Mouse (Mus musculus) gastrocnemius, postnatal 36 days (tissue): ENCODE results near the gene Hoxd12. TPM values are rescaled to one million over a fixed set of nuclear protein-coding genes. Genes with fewer than 3 reads are reported as not detected.

Experiments used
- DNase-seq, 2 experiments: peaks; one replicate each; pipeline ENCODE4 v3.0.0; 2022
- intact Hi-C: fragments of 180-260 bp; cut with DNase I; formaldehyde crosslinking; loops from one replicate; pipeline ENCODE4 v1.15.1; 2025
- total RNA-seq, 2 experiments: library from RNA; stranded (reverse); gene quantifications; 2 replicates each; pipeline ENCODE4 v1.2.3; 2021

The Hoxd12 gene
- total RNA-seq, 2 experiments from 2014 or later, result not detected

GRCm38 (mm10) chr2:74678891-74679595 lies 4.2 kb downstream of the Hoxd12 start, which contains the start of gene Hoxd11:
Hoxd11 (plus strand) TSS chr2:74679557.
- intact Hi-C loops, result no loop called here
- DNase-seq, result no peak

DNA sequence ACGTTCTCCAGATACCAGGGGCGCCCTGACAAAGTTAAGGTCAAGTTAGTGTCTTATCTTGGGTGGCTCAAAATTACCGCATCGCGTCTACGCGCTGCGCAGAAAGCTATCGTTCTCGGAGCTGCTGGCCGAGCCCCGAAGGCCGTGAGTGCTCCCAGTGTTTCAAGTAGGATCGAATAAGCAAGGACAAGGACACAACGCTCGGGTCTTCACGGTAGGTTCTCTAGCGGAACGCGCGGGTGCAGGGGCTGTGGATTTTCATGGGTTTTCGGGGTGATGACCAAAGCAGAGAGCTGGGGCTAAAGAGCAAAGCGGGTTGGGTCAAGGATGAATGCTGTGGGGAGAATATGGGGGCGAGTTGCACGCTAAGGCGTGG lies 4.8 kb downstream of the Hoxd12 start:
- DNase-seq, result no peak
- intact Hi-C loops, result no loop called here

DNA sequence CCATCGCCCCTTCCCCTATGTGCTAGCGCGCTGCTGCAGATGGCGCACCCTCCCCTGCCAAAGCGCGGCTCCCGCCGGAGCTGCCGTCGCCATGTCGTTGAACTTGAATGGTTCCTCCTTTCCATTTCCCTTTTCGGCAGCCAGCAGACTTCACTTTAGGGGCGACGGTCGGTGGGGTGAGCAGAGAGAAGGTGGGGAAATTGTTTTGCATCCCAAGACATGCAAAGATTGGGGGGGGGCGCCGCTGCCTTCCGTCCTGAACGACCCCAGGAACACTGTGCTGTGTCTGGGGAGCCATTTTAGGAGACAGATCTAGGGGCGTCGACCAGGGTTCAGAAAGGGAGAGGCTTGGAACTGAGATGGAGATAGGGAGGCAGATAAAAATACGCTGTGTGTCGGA lies 5.2 kb downstream of the Hoxd12 start:
- no peak for DNase-seq
- intact Hi-C loops, result no loop called here

GRCm38 (mm10) chr2:74680561-74681398 lies 6.0 kb downstream of the Hoxd12 start:
- intact Hi-C loops, result no loop called here
- DNase-seq, result no peak

- no peak for DNase-seq
- intact Hi-C loops, result no loop called here
Measured at GRCm38 (mm10) chr2:74681594-74682531, 7.0 kb downstream of the Hoxd12 start.

DNA sequence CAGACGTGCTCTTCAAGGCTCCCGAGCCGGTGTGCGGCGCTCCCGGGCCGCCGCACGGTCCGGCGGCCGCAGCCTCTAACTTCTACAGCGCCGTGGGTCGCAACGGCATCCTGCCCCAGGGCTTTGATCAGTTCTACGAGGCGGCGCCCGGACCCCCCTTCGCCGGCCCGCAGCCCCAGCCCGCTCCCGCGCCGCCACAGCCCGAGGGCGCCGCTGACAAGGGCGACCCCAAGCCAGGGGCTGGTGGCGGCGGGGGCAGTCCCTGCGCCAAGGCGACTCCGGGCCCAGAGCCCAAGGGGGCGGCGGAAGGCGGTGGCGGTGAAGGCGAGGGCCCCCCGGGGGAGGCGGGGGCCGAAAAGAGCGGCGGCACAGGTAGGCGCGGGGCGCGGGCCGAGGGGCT lies 8.0 kb downstream of the Hoxd12 start:
- intact Hi-C loops, result no loop called here
- no peak for DNase-seq

- no peak for DNase-seq
- intact Hi-C loops, result no loop called here
Measured at GRCm38 (mm10) chr2:74683471-74683951, 8.7 kb downstream of the Hoxd12 start.

DNA sequence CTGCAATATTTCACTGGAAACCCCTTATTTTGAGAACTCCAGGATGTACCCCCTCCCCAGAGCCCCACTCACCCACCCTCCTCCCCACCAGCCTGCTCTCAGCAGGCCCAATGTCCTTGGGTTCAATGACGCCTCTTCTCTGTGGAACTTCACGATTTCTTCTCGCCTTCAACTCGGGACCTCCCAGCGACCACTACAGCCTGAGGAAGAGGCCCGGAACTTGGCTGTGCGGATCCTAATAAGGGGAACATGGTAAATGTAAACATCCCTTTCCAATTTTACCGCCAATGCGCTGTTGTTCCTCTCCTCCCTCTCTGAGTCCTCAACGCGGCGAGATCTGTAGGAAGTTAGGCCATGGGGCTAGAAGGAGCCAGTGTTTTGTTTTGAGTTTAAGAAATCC lies 9.3 kb downstream of the Hoxd12 start:
- intact Hi-C loops, result no loop called here
- no peak for DNase-seq

DNA sequence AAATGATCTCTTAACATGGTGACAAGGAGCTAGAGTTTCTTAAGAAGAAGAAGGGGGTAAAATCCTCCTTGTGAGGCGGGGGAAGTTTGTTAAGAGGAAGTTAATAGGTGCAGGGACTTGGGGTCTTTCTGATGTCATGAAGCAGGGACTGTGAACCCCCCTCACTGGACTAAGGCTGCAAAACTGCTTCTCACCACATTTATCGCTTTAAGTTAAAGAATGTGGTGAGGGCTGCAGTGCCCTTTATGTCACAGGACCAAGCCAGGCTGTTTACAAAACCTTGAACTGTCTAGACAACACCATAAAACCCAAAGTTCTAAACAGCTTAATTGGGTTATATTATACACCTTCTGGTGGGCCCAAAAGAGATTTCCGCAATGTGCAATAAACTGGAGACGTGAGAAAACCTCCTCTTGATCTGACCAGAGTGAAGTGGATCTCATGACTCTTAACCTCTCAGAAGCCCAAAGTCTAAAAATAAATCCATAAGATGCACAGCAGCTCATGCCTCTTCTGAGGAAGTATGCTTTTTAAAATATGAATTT lies 10.3 kb downstream of the Hoxd12 start:
- DNase-seq, result no peak
- intact Hi-C loops, result no loop called here

GRCm38 (mm10) chr2:74686301-74686987 lies 11.6 kb downstream of the Hoxd12 start:
- intact Hi-C loops, result no loop called here
- DNase-seq, result peak in 1 of 2 experiments; percentile 61

DNA sequence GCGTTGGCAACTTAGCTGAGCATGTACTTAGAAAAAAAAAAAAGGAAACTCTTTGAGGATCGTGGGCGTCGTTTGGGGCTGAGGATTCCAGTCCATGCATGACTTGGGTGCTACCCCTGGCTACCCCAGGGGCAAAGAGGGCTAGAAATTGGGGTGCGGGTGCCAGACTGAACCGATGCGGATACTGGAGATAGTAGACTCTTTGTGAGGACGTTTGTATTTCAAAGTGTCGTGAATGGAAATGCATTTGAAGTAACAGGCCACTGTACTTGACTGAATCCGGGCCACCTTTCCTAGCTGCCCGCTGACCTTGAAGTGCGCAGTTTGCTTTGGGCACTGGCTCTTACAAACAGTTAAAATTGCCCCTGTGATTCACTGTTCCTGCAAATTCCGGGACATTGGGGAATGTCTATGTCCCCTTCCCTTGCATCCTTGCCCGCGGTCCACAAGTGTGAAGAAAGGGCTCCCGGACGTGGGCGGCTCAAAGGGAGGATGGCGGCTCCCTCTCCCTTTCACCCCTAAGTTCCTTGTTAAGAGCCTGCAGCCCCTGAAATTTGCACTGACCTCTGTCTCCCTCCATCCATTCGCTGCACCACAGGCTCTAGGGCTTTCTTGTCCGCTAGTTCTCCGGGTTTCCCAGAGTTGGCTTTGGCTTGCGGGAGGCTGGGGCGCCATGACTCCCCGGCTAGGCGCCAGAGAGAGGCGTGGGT lies 12.3 kb downstream of the Hoxd12 start:
- intact Hi-C loops, result no loop called here
- DNase-seq, result no peak

DNA sequence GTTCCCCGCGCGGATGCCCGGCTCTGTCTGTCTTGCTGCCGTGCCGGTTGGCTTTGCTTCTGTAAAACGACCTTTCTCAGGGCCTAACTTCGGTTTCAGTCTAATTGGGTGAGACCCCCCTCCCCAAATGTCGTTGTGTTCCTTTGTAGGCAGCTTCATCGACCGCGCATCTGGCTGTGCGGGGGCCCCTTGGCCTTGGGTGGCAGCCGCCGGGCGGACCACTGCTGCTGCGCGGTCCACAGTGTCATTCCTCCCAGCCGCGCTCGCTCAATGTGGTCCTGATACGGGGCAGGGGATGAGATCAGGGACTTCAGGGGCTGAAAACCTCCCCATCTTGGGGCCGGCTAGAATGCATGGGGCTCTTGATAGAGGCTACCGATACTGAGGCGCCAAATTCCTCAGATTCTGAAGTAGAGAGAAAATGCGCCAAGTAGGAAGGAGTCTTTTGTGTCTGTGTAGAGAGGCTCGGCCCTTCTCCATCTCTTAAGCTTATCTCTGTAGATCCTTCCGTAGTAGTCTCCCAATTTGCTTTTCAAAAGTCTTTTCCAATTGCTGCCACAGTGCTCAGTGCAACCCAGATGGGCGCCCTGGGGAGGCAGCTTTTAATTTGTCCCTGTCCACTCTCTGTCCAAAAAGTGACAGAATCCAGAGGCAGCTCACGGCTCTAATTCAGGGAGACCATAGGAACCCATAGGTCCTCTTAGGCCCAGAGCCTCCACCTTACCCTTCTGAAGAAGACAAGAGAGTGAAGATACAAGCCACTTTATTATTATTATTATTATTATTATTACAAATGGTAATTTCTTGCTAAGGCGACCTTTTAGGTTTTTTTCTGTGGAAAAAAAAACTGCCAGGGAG lies 13.1 kb downstream of the Hoxd12 start:
- DNase-seq, result no peak

DNA sequence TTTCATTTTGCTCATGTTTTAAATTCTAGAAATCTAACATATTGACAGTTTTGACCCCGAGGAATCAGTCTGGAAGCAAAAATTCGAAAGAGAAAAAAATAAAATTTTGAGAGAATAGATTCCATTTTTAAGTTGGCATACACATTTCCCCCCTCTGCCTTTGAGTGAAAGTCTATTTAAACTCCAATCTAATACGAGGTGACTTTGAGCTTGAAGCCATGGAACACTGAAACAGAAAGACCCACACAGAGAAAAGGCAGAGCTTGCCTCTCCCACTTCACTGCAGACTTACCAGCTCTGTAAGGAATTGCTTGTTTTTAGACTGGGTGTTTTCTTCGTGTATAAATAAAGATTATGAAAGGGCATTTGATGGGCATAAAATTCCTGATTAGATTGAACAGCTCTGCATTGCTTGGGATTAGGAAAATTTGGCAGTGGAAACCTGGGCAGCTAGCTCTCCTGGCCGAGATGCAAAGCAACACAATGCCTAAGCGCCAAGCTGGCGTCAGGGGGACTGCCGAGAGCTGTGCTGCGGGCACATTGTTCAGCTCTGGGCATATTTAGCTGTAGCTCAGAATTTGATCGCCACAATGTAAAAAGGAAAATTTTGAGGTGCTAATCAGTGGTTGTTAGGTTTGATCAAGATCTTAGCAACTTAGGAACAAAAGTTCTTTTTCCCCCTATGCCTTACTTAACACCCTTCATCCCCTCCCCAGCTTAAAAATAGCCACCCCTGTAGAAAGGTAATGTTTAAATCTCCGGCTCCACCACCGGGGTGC lies 14.2 kb downstream of the Hoxd12 start:
- intact Hi-C loops, result no loop called here
- DNase-seq, result no peak

More for the DNA sequence above, 13.1 kb downstream of the Hoxd12 start:
- intact Hi-C loops, result no loop called here

DNA sequence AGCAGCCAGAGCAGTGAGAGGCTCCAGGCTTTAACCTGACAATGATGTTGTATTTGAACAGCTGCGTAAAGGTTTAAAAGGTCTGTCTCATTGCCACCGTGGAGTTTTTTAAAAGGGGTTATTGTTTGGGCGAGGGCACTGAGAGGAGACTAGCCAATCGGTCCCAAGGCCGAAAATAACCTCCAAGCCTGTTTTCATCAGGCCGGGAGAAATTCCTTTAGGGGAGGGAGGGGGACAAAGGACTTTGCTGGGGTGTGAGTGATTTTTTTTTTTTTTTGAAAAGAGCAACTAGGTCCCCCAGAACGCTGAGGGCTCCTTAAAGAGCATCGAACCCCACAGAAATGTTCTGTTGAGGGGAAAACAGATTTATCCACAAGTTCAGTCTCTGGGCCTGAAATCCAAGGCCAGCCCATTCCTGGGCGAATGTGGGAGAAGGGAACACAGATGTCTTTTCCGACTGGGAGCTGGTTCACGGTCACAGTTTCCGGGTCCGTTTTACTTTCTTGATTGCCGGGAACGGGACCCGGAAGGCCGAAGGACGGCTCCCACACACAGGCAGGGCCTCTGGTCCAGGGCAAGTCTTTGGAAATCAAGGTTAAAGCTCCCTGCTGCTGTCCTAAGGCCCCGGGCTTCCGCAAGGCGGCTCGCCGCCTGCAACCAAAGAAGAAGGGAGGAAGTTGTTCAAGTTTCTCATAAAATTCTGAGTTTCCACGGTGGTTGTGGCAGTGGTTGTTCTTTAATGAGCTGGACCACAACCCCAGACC lies 14.9 kb downstream of the Hoxd12 start:
- no peak for DNase-seq
- intact Hi-C loops, result no loop called here

- intact Hi-C loops, result no loop called here
- no peak for DNase-seq
Measured at GRCm38 (mm10) chr2:74690338-74690716, 15.5 kb downstream of the Hoxd12 start.

DNA sequence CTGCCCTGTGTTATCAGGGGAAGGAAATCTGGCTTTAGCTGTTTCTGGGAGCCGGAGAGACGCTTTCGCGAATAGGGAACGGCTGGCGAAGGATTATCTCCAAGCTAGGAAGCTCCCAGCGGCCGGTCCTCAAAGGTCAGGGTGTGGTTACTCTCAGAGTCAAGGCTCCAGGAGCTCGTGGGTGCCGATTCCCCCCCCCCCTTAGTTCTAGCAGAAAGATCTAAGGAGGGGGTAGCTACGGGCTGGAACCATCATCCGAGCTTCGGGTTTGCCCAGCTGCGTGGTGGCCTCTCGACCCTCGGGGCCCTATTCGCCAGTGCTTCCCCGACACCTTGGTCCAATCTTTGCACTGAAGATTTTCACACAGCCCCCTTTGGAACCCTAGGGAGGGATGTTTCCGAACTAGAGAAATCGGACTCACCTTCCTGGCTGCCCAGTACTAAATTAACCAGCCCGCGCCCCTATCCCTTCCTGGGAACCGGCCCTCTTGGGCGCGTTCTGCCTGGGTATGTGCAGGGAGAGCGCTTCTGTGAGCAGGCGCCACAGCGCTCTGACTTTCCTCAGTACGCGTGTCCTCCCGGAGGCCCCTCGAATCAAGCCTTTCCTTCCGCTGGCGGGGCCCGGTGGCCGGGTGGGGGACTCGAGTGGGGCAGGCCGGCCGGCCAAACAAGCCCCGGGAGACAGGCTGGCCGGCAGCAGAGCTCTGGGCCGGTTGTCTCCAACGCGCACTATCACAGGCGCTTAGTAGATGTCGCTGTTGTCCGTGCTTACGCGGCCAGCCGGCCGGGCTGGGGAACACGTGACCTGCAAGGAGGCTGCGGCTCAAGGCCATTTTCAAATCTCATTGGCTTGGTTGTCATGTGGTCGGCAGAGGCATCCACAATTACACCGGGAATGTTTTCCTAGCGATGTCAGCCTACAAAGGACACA lies 16.5 kb downstream of the Hoxd12 start, which contains the start of gene Hoxd10:
TSS of gene Hoxd10 (plus strand) at position 903 of the 930 bp plus-strand sequence.
- peak in 1 of 2 experiments; percentile 74 for DNase-seq
- intact Hi-C loops, result no loop called here
